Mouse (Mus musculus): ENCODE data around the gene Rnf213.

DNA sequence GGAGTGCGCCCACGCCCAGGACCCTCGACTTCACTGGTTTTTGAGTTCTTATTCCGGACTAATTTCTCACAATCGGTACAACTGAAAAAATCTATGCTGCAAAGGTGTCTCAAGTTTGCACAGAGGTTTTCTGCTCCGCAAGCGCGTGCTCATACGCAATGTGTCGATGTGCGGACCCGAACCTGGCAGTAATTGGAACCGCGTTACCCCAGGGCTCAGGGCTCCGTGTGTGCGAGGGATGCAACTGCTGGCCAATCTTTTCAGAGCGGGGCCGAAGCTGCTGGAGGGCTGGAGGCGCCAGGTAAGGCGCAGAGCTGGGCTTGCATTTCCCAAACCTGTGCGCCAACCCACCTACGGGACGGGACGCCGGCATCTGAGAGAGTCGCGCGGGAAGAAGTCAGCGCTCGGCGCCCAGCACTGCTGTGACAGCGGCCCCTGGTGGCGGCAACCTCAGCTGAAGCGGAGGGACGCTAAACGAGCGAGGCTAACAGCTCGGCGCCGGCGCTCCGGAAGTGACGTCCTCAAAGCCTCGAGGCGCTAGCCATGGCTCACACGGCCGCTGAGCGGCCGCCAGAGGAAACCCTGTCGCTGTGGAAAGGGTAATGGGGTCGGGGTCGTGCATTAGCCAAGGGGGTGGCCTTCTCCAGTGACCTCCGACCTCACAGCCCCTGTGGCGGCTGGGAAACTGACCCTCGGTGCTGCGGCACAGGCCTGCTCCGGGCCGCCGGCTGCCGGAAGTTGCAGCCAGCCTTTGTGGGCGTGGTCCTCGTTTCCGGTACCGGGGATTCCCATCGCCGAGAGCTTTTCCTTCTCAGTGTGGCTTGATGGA lies 98.2 kb downstream of the Rnf213 start, which contains the start of gene Endov:
- TF ChIP-seq POLR2A (IDR thresholded peaks at IDR 0.05; ENCODE audit: borderline replicate concordance, extremely low read depth, low read depth, low read length): peak; percentile 60; the same call in 1 of the 2 replicates
- peak; percentile 72 for TF ChIP-seq CTCF (IDR thresholded peaks at IDR 0.05; ENCODE audit: insufficient read depth, low read length)
